Mouse (Mus musculus) ovary, adult 18-20 months (tissue): ENCODE data around the gene Olfr1410.
A peak's percentile ranks its signal among the peaks of the same experiment; 100 is the strongest.

Experiments used
- DNase-seq: peaks from one replicate; pipeline ENCODE4 v3.0.0; 2022; ENCODE audit warnings: low spot score, mixed read lengths

The Olfr1410 gene

GRCm38 (mm10) chr1:92641514-92642272 is 36.1 kb downstream of the Olfr1410 start, which contains the start of gene Cops9:
TSS of gene Cops9 (minus strand) at chr1:92641985.
- DNase-seq = peak; percentile 80

GRCm38 (mm10) chr1:92643691-92644090 is 38.1 kb downstream of the Olfr1410 start:
- no peak for DNase-seq

GRCm38 (mm10) chr1:92644916-92645315 is 39.3 kb downstream of the Olfr1410 start:
- DNase-seq = no peak

- no peak for DNase-seq
These were observed 40.5 kb downstream of the Olfr1410 start for GRCm38 (mm10) chr1:92646111-92646510.

- no peak for DNase-seq
These were observed 41.0 kb downstream of the Olfr1410 start for GRCm38 (mm10) chr1:92646601-92647000.

GRCm38 (mm10) chr1:92647026-92647425 is 41.4 kb downstream of the Olfr1410 start:
- DNase-seq = no peak

GRCm38 (mm10) chr1:92647752-92648151 is 42.2 kb downstream of the Olfr1410 start:
- DNase-seq = no peak

GRCm38 (mm10) chr1:92648197-92648596 is 42.6 kb downstream of the Olfr1410 start:
- DNase-seq = no peak

- peak; percentile 36 for DNase-seq
These were observed 43.1 kb downstream of the Olfr1410 start, which contains the start of gene Otos for GRCm38 (mm10) chr1:92648673-92649072. TSS of gene Otos (minus strand) at chr1:92648841.

GRCm38 (mm10) chr1:92651467-92651866 is 45.9 kb downstream of the Olfr1410 start:
- no peak for DNase-seq

- no peak for DNase-seq
These were observed 47.6 kb downstream of the Olfr1410 start for GRCm38 (mm10) chr1:92653179-92653578.

GRCm38 (mm10) chr1:92654676-92655075 is 49.1 kb downstream of the Olfr1410 start:
- DNase-seq = no peak

- no peak for DNase-seq
These were observed 51.6 kb downstream of the Olfr1410 start for GRCm38 (mm10) chr1:92657025-92657820.

- DNase-seq = no peak
These were observed 53.8 kb downstream of the Olfr1410 start for GRCm38 (mm10) chr1:92659392-92659791.
